Mouse (Mus musculus): ENCODE results near the gene Tnnt1. TPM values are rescaled to one million over a fixed set of nuclear protein-coding genes. Genes with fewer than 3 reads are reported as not detected.

Gene Tnnt1
- polyA plus RNA-seq (2015; fragmentation: Illumina TruSeq; extraction: RNeasy Lipid Tissue Mini Kit (QIAGEN cat#74804); ENCODE audit: low read depth, low replicate concordance): 30.2 TPM

DNA sequence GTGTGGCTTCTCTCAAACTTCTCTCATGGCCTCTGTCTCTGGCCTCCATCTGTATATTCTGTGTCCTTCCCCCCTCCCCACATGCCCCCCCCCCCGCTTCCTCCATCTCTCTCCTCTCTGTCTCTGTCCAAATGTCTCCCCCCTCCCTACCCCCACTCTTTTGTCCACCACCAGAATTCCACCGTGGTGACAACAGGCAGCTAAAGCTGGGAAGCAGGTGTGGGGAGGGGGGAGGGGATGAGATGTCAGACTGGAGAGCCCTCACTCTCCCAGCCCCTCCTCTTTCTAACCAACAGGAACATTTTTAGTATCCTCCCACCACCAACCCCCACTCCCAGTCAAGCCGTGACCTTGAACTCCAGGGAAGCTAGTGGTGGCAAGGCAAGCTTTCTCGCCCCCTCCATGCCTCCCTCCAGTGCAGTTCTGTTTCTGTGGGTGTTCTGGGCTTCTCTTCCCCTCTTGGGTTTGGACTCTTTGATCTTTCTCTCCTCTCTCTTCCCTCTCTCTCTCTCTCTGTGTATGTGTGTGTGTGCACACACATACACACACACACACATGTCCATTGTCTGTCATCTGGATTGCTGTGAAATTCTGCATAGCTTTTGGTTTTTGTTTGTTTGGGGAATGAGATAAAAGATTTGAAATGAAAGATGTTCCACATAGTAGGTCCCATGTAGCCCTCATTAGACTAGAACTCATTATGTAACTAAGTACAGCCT, at the start of gene Tnnt1:
Gene Tnnt1 (minus strand): TSS at position 51 of the 719 bp plus-strand sequence.

DNA sequence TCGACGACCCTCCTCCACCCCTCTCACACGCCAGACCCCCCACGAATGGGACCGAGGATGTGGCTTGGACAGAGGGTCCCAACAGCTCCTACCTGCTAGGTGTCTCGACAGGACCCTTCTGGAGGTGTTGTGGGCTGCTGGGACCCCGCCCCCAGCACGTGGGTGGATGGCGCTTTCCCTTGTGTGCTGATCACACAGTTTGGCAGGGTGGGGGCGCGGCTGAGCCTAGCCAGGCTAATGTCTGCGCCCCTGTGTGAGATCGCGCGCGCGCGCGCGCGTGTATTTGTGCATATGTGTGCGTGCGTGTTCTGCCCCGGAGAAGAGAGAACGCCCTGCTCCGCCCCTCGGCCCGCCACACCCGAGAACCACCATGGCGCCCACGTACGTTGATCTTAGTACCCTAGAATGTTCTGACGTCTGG, 31.0 kb upstream of the Tnnt1 start, which contains the start of gene Syt5:
Gene Syt5 (minus strand): TSS at position 321 of the 421 bp plus-strand sequence.

DNA sequence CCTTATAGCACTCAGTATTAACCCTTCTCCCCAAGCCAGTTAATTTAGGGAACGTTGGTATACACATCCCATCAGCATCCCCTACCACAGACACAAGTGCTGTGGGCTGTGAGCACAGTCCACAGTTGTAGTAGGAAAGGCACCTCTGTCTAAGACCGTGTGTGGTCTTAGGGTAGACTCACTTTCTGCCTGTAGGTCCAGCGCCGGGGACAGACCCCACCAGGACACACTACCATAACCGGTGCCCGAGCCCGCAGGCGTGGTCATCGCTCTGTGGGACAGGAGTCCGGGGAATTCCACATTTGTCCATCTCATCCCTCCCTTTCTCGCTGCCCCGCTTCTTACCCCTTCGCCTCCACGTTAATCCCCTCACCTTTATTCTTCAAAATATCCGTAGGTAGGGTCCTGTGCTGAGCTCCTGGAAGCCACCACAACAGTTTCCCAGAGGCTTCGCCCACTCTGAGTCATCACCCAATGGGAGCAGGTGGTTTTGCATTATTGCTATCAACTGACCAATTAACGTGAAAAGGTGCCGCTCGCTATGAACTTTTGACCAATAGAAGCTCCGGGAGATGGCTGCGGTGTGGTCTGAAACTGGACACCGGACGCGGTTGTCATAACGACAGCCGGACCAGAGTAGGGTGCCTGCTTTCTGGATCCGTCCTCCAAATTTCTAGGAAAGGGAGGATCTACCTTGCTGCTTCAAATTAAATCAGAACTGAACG, 16.0 kb upstream of the Tnnt1 start, which contains the start of gene Dnaaf3:
Gene Dnaaf3 (minus strand): TSS at position 449 of the 725 bp plus-strand sequence.

DNA sequence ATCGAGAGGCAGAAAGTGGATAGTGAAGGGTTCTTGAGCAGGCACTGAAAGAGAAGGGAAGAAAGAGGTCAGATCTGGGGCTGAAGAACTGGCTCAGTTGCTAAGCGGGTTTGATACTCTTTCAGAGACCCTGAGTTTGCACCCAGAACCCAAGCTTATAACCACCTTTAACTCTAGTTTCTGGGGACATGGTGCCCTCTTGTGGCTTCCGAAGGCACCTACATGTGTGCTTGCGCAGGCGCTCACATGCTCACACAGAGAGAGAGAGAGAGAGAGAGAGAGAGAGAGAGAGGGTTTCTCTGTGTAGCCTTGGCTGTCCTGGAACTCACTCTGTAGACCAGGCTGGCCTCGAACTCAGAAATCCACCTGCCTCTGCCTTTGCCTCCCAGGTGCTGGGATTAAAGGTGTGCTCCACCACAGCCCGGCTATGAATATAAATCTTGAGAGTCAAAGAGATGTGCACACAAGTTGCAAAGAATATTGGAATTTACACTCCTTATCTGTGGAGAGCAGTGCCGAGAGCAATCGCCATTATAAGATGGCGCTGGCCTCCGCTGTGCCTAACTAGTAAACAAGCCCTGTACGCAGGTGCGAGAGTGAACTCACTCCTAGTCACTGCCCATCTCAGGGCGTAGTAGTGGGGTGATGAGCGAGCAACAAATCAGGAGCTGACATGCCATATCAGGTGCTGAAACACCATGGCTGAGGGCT, 8.2 kb upstream of the Tnnt1 start, which contains the start of gene Tnni3:
Gene Tnni3 (minus strand): TSS at position 18 of the 711 bp plus-strand sequence.

DNA sequence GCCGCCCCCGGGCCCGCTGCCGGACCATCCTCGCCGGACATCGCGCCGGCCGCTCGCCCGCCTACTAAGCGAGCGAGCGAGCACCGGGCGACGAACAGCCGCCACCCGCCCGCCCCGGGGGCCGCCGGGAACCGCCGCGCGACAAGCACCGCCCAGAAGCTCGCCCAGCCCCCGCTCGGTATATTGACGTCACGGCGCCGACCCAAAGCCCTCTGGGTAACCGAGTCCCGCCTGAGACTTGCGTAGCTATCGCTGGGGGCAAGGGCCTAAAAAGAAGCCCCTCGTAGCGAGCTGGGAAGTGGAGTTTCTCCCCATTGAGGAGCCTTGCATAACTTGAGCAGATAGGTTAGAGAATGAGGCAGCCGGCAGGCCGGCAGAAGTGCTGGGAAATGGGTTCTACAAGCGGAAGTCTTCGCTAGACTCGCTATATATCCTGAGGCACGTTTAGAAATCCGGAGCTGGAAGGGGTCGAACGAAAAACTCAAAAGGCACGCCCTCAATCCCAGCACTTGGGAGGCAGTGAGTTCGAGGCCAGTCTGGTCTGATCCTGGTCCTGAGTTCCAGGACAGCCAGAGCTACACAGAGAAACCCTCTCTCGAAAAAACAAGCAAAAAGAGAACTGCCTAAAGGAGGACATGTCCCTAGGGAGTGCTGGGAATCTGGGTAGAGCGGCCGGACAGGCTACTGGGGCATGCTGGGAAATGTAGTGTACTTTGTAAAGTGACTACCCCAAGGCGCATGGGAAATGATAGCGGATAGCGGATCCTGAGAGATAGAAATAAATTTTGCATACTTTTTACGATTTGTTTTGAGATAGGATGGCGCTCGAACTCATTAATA, 14.4 kb downstream of the Tnnt1 start, which contains the start of gene Ppp1r12c:
Gene Ppp1r12c (minus strand): TSS at position 123 of the 840 bp plus-strand sequence.

DNA sequence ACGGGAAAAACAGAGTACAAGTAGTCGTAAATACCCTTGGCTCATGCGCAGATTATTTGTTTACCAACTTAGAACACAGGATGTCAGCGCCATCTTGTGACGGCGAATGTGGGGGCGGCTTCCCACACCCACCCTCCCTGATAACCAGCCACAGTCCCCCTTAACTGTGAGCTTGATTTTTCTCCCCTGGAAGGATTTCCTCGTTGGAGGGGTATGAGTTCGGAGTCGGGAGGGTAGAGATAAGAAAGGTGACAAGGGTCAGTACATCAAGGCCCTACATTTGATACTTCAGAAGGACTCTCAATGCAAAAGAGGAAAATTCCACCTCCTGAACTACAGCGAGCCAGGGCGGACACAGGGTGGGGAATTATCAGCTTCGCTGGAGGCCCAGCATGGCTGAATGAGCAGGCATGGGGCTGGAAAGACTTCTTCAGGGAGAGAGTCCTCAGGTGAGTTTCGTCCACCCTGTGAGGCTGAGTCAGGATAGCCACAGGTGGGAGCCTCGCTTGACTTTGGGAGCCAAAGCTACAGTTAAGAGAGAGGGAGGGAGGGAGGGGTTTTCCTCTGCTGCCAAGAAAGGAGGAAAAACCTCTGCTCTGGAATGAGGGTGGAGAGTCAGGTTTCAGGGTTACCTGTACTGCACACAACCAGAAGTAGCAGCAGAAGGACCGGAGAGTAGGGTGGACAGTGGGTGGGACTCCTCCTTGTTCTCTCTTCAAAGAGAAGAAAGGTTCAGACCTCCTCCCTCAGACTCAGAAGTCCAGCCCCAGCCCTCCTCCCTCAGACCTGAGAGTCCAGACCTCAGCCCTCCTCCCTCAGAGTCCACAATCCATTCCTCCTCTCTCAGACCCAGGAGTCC, 55.4 kb downstream of the Tnnt1 start, which contains the start of gene Eps8l1:
Gene Eps8l1 (plus strand): TSS at position 99 of the 859 bp plus-strand sequence.

Other genes with a start within 250 kb of the Tnnt1 start
- not detected for gene Ncr1, start 178.7 kb downstream of the Tnnt1 start, polyA plus RNA-seq (2015; fragmentation: Illumina TruSeq; extraction: RNeasy Lipid Tissue Mini Kit (QIAGEN cat#74804); ENCODE audit: low read depth, low replicate concordance)
- gene Gp6, start 118.6 kb downstream of the Tnnt1 start, polyA plus RNA-seq (2015; fragmentation: Illumina TruSeq; extraction: RNeasy Lipid Tissue Mini Kit (QIAGEN cat#74804); ENCODE audit: low read depth, low replicate concordance): not detected
- 32.6 TPM for gene Rdh13, start 70.7 kb downstream of the Tnnt1 start, polyA plus RNA-seq (2015; fragmentation: Illumina TruSeq; extraction: RNeasy Lipid Tissue Mini Kit (QIAGEN cat#74804); ENCODE audit: low read depth, low replicate concordance)
- 12.5 TPM for gene Eps8l1, start 55.7 kb downstream of the Tnnt1 start, polyA plus RNA-seq (2015; fragmentation: Illumina TruSeq; extraction: RNeasy Lipid Tissue Mini Kit (QIAGEN cat#74804); ENCODE audit: low read depth, low replicate concordance)
- 134 TPM for gene Ppp1r12c, start 14.7 kb downstream of the Tnnt1 start, polyA plus RNA-seq (2015; fragmentation: Illumina TruSeq; extraction: RNeasy Lipid Tissue Mini Kit (QIAGEN cat#74804); ENCODE audit: low read depth, low replicate concordance)
- gene Tnni3, start 7.8 kb upstream of the Tnnt1 start, polyA plus RNA-seq (2015; fragmentation: Illumina TruSeq; extraction: RNeasy Lipid Tissue Mini Kit (QIAGEN cat#74804); ENCODE audit: low read depth, low replicate concordance): 3.3 TPM
- 1.2 TPM for gene Dnaaf3, start 16.1 kb upstream of the Tnnt1 start, polyA plus RNA-seq (2015; fragmentation: Illumina TruSeq; extraction: RNeasy Lipid Tissue Mini Kit (QIAGEN cat#74804); ENCODE audit: low read depth, low replicate concordance)
- 318 TPM for gene Syt5, start 31.2 kb upstream of the Tnnt1 start, polyA plus RNA-seq (2015; fragmentation: Illumina TruSeq; extraction: RNeasy Lipid Tissue Mini Kit (QIAGEN cat#74804); ENCODE audit: low read depth, low replicate concordance)
- 0.92 TPM for gene Ptprh, start 87.7 kb upstream of the Tnnt1 start, polyA plus RNA-seq (2015; fragmentation: Illumina TruSeq; extraction: RNeasy Lipid Tissue Mini Kit (QIAGEN cat#74804); ENCODE audit: low read depth, low replicate concordance)
- gene Tmem86b, start 115.0 kb upstream of the Tnnt1 start, polyA plus RNA-seq (2015; fragmentation: Illumina TruSeq; extraction: RNeasy Lipid Tissue Mini Kit (QIAGEN cat#74804); ENCODE audit: low read depth, low replicate concordance): 13.2 TPM
- gene Ppp6r1, start 142.6 kb upstream of the Tnnt1 start, polyA plus RNA-seq (2015; fragmentation: Illumina TruSeq; extraction: RNeasy Lipid Tissue Mini Kit (QIAGEN cat#74804); ENCODE audit: low read depth, low replicate concordance): 99.8 TPM
- gene Hspbp1, start 168.7 kb upstream of the Tnnt1 start, polyA plus RNA-seq (2015; fragmentation: Illumina TruSeq; extraction: RNeasy Lipid Tissue Mini Kit (QIAGEN cat#74804); ENCODE audit: low read depth, low replicate concordance): 126 TPM
- 257 TPM for gene Brsk1, start 174.2 kb upstream of the Tnnt1 start, polyA plus RNA-seq (2015; fragmentation: Illumina TruSeq; extraction: RNeasy Lipid Tissue Mini Kit (QIAGEN cat#74804); ENCODE audit: low read depth, low replicate concordance)
- not detected for gene Tmem150b, start 208.9 kb upstream of the Tnnt1 start, polyA plus RNA-seq (2015; fragmentation: Illumina TruSeq; extraction: RNeasy Lipid Tissue Mini Kit (QIAGEN cat#74804); ENCODE audit: low read depth, low replicate concordance)
- gene Kmt5c, start 223.7 kb upstream of the Tnnt1 start, polyA plus RNA-seq (2015; fragmentation: Illumina TruSeq; extraction: RNeasy Lipid Tissue Mini Kit (QIAGEN cat#74804); ENCODE audit: low read depth, low replicate concordance): 21.4 TPM
- 12.2 TPM for gene Cox6b2, start 236.7 kb upstream of the Tnnt1 start, polyA plus RNA-seq (2015; fragmentation: Illumina TruSeq; extraction: RNeasy Lipid Tissue Mini Kit (QIAGEN cat#74804); ENCODE audit: low read depth, low replicate concordance)